Mouse (Mus musculus): ENCODE measurements around the gene Dazap1. TPM values are rescaled to one million over a fixed set of nuclear protein-coding genes. Genes with fewer than 3 reads are reported as not detected.

Gene Dazap1
- total and polyA plus RNA-seq, 3 experiments: 159 to 236 TPM; not detected in 1

GRCm38 (mm10) chr10:80255881-80256535 lies 5.3 kb upstream of the Dazap1 start:
- no peak for TF ChIP-seq MAX (IDR thresholded peaks at IDR 0.05; ENCODE audit: low read length)
- no peak for TF ChIP-seq KAT2A (conservative IDR thresholded peaks at IDR 0.05; ENCODE audit: low read depth, low read length)
- no peak for TF ChIP-seq RAD21 (IDR thresholded peaks at IDR 0.05; ENCODE audit: low read depth, low read length)
- TF ChIP-seq GATA1 (IDR thresholded peaks at IDR 0.05; ENCODE audit: low read depth, low read length): no peak
- TF ChIP-seq USF2 (IDR thresholded peaks at IDR 0.05; ENCODE audit: borderline replicate concordance in 1 of 2, insufficient read depth in 1 of 2, low read depth in 1 of 2, low read length in 2 of 2): no peak
- TF ChIP-seq NELFE (IDR thresholded peaks at IDR 0.05; ENCODE audit: low read depth, low read length): no peak
- no peak; a peak in 1 of 6 replicates for TF ChIP-seq CTCF (IDR thresholded peaks at IDR 0.05 in 2 of 3, conservative IDR thresholded peaks at IDR 0.05 in 1 of 3; ENCODE audit: control insufficient read depth in 1 of 3, insufficient read depth in 1 of 3, low read depth in 2 of 3, low read length in 3 of 3, poor library complexity in 1 of 3, severe bottlenecking in 1 of 3)
- TF ChIP-seq CHD1 (IDR thresholded peaks at IDR 0.05; ENCODE audit: low read depth, low read length): no peak
- no peak for TF ChIP-seq SIN3A (IDR thresholded peaks at IDR 0.05; ENCODE audit: low read length)
- no peak for TF ChIP-seq ZMIZ1 (IDR thresholded peaks at IDR 0.05; ENCODE audit: low read depth, low read length)
- TF ChIP-seq TBP (IDR thresholded peaks at IDR 0.05; ENCODE audit: low read depth, low read length): no peak
- TF ChIP-seq USF1 (IDR thresholded peaks at IDR 0.05; ENCODE audit: low read depth, low read length): no peak
- TF ChIP-seq BHLHE40 (IDR thresholded peaks at IDR 0.05; ENCODE audit: borderline replicate concordance, low read depth, low read length): no peak
- Histone ChIP-seq H3K79me2 (ENCODE audit: control insufficient read depth, insufficient read depth, low read length, poor library complexity) (peaks cover 3% of the 10 kb centered on the region; the same call in 1 of the 2 replicates), H3K9me3 (replicated peaks; ENCODE audit: insufficient read depth, low read length) (no peaks in the 10 kb centered on the region), H3K27ac (ENCODE audit: control insufficient read depth, low read depth, low read length) (no peak overlapping the region), H3K9ac (ENCODE audit: control insufficient read depth, low read depth, low read length, poor library complexity, severe bottlenecking) (no peak overlapping the region), H3K4me3 (ENCODE audit: control insufficient read depth in 1 of 2, insufficient read depth in 1 of 2, low read depth in 2 of 2, low read length in 2 of 2) (no peak overlapping the region), H3K36me3 (ENCODE audit: control insufficient read depth in 1 of 2, insufficient read depth in 2 of 2, low read length in 2 of 2) (no peaks in the 10 kb centered on the region), H3K4me1 (ENCODE audit: control insufficient read depth in 1 of 2, insufficient read depth in 2 of 2, low read length in 2 of 2) (peaks cover 0 to 7% of the 10 kb centered on the region in 2 experiments; a peak in 2 of 4 replicates), H3K27me3 (ENCODE audit: control insufficient read depth in 1 of 2, insufficient read depth in 2 of 2, low read length in 2 of 2) (no peaks in the 10 kb centered on the region)
- DNase-seq (ENCODE audit: low read depth, low spot score): no peak

- Histone ChIP-seq H3K36me3 (ENCODE audit: control insufficient read depth in 1 of 2, insufficient read depth in 2 of 2, low read length in 2 of 2) (no peaks in the 10 kb centered on the region; a peak in 1 of 4 replicates), H3K4me1 (ENCODE audit: control insufficient read depth in 1 of 2, insufficient read depth in 2 of 2, low read length in 2 of 2) (peaks cover 0 to 9% of the 10 kb centered on the region in 2 experiments; a peak in 2 of 4 replicates), H3K9ac (ENCODE audit: control insufficient read depth, low read depth, low read length, poor library complexity, severe bottlenecking) (no peak overlapping the region), H3K9me3 (replicated peaks; ENCODE audit: insufficient read depth, low read length) (no peaks in the 10 kb centered on the region), H3K27me3 (ENCODE audit: control insufficient read depth in 1 of 2, insufficient read depth in 2 of 2, low read length in 2 of 2) (no peaks in the 10 kb centered on the region), H3K79me2 (ENCODE audit: control insufficient read depth, insufficient read depth, low read length, poor library complexity) (no peaks in the 10 kb centered on the region; the same call in 1 of the 2 replicates), H3K27ac (ENCODE audit: control insufficient read depth, low read depth, low read length) (no peak overlapping the region), H3K4me3 (ENCODE audit: control insufficient read depth in 1 of 2, insufficient read depth in 1 of 2, low read depth in 2 of 2, low read length in 2 of 2) (no peak overlapping the region)
- no peak for TF ChIP-seq JUND (IDR thresholded peaks at IDR 0.05; ENCODE audit: low read depth, low read length)
- TF ChIP-seq NRF1 (IDR thresholded peaks at IDR 0.05; ENCODE audit: insufficient read depth, low read depth, low read length, poor library complexity, severe bottlenecking): no peak
- no peak for TF ChIP-seq BHLHE40 (IDR thresholded peaks at IDR 0.05; ENCODE audit: borderline replicate concordance, low read depth, low read length)
- no peak for TF ChIP-seq EP300 (IDR thresholded peaks at IDR 0.05; ENCODE audit: low read depth in 1 of 2, low read length in 2 of 2)
- TF ChIP-seq RAD21 (IDR thresholded peaks at IDR 0.05; ENCODE audit: low read depth, low read length): no peak
- no peak for TF ChIP-seq UBTF (IDR thresholded peaks at IDR 0.05; ENCODE audit: borderline replicate concordance, insufficient read depth, low read depth, low read length)
- TF ChIP-seq MAX (IDR thresholded peaks at IDR 0.05; ENCODE audit: low read length): no peak
- TF ChIP-seq MAZ (IDR thresholded peaks at IDR 0.05; ENCODE audit: low read depth, low read length): no peak
- no peak for TF ChIP-seq CHD2 (IDR thresholded peaks at IDR 0.05; ENCODE audit: low read length)
- no peak for TF ChIP-seq KAT2A (conservative IDR thresholded peaks at IDR 0.05; ENCODE audit: low read depth, low read length)
- no peak for TF ChIP-seq ETS1 (IDR thresholded peaks at IDR 0.05; ENCODE audit: low read depth, low read length)
- TF ChIP-seq ZMIZ1 (IDR thresholded peaks at IDR 0.05; ENCODE audit: low read depth, low read length): no peak
- TF ChIP-seq POLR2AphosphoS2 (IDR thresholded peaks at IDR 0.05; ENCODE audit: low read length): no peak
- TF ChIP-seq CTCF (IDR thresholded peaks at IDR 0.05 in 2 of 3, conservative IDR thresholded peaks at IDR 0.05 in 1 of 3; ENCODE audit: control insufficient read depth in 1 of 3, insufficient read depth in 1 of 3, low read depth in 2 of 3, low read length in 3 of 3, poor library complexity in 1 of 3, severe bottlenecking in 1 of 3): no peak
- no peak for TF ChIP-seq CHD1 (IDR thresholded peaks at IDR 0.05; ENCODE audit: low read depth, low read length)
- no peak for DNase-seq (ENCODE audit: low read depth, low spot score)
These were observed 3.4 kb upstream of the Dazap1 start for GRCm38 (mm10) chr10:80257936-80258335.

All from MEL (cell line).